Mouse (Mus musculus) CH12.LX (cell line): ENCODE measurements around the gene Plbd2. TPM values are rescaled to one million over a fixed set of nuclear protein-coding genes. Genes with fewer than 3 reads are reported as not detected.
"Not testable (repeated sequence)": the region's sequence is repeated elsewhere in the genome, so short reads cannot be mapped to it uniquely, and the experiment has no call there.

Experiments used
- DNase-seq: peaks from one replicate; pipeline ENCODE4 v3.0.0-alpha.2; 2013; ENCODE audit errors: extremely low read depth
- H3K27ac ChIP-seq: 2 replicates; pipeline ENCODE4 v1.5.1; 2012; ENCODE audit warnings: low read depth, mild to moderate bottlenecking, control low read depth, moderate library complexity; ENCODE audit not compliant: insufficient read depth
- H3K27me3 ChIP-seq: replicated peaks from 2 replicates; pipeline ENCODE3; 2012; ENCODE audit warnings: inconsistent platforms
- H3K36me3 ChIP-seq, 2 experiments: replicated peaks in 1 of 2; 2 replicates each; pipeline versions ENCODE3 to v1.6.1; 2012; ENCODE audit warnings: inconsistent platforms in 1 of 2, low read length in 1 of 2, mild to moderate bottlenecking in 1 of 2, mixed read lengths in 1 of 2, moderate library complexity in 1 of 2; ENCODE audit not compliant: control insufficient read depth in 1 of 2, insufficient read depth in 1 of 2
- H3K4me1 ChIP-seq, 2 experiments: 2 replicates each; pipeline ENCODE4 v1.6.1; 2012; ENCODE audit warnings: inconsistent platforms in 1 of 2, moderate library complexity in 1 of 2; ENCODE audit not compliant: insufficient read depth in 2 of 2, control insufficient read depth in 1 of 2
- H3K4me2 ChIP-seq: 2 replicates; pipeline ENCODE4 v1.6.1; 2012; ENCODE audit warnings: low read depth, mild to moderate bottlenecking, control low read depth; ENCODE audit not compliant: poor library complexity, insufficient read depth, severe bottlenecking
- H3K4me3 ChIP-seq, 3 experiments: fragments of 150-350 bp in 1 of 3; sonication (generic) in 1 of 3; replicated peaks in 1 of 3; 2 replicates each; pipeline versions ENCODE3 to v1.5.1; 2011 to 2012; ENCODE audit warnings: low read depth in 2 of 3, low read length in 2 of 3, mild to moderate bottlenecking in 2 of 3, moderate library complexity in 2 of 3, control low read depth in 1 of 3, improper control_type of control experiment in 1 of 3, inconsistent platforms in 1 of 3, mixed read lengths in 1 of 3; ENCODE audit not compliant: poor library complexity in 1 of 3
- H3K79me2 ChIP-seq: replicated peaks from 2 replicates; pipeline ENCODE4 v1.6.1; 2012; ENCODE audit warnings: mild to moderate bottlenecking, moderate library complexity; ENCODE audit not compliant: control insufficient read depth, poor library complexity, insufficient read depth, severe bottlenecking; ENCODE audit errors: extremely low read depth
- H3K9ac ChIP-seq: 2 replicates; pipeline ENCODE4 v1.6.1; 2012; ENCODE audit warnings: low read depth, mild to moderate bottlenecking, control low read depth, moderate library complexity; ENCODE audit not compliant: insufficient read depth
- H3K9me3 ChIP-seq: replicated peaks from 2 replicates; pipeline ENCODE3; 2012; ENCODE audit warnings: low read length, inconsistent platforms, mixed read lengths
- BHLHE40 ChIP-seq: IDR thresholded peaks from 2 replicates; pipeline ENCODE4 v1.6.1; 2011; ENCODE audit warnings: mild to moderate bottlenecking, low read depth, low read length, improper control_type of control experiment
- CHD2 ChIP-seq: IDR thresholded peaks from 2 replicates; pipeline ENCODE4 v1.6.1; 2011; ENCODE audit warnings: low read length, improper control_type of control experiment
- CTCF ChIP-seq, 2 experiments: IDR thresholded peaks in 1 of 2; conservative IDR thresholded peaks in 1 of 2; 2 replicates each; pipeline ENCODE4 v1.5.1; 2011 to 2012; ENCODE audit warnings: low read depth in 2 of 2, low read length in 2 of 2, improper control_type of control experiment in 1 of 2, inconsistent platforms in 1 of 2, mild to moderate bottlenecking in 1 of 2, moderate library complexity in 1 of 2
- ELF1 ChIP-seq: IDR thresholded peaks from 2 replicates; pipeline ENCODE4 v1.6.1; 2014; ENCODE audit warnings: low read depth, mild to moderate bottlenecking, inconsistent platforms, low read length, improper control_type of control experiment
- EP300 ChIP-seq: IDR thresholded peaks from 2 replicates; pipeline ENCODE4 v1.6.1; 2011; ENCODE audit warnings: low read length, improper control_type of control experiment
- GABPA ChIP-seq: IDR thresholded peaks from 2 replicates; pipeline ENCODE4 v1.6.1; 2012; ENCODE audit warnings: low read depth, low read length, improper control_type of control experiment, inconsistent platforms; ENCODE audit not compliant: insufficient replicate concordance
- HCFC1 ChIP-seq: IDR thresholded peaks from 2 replicates; pipeline ENCODE4 v1.6.1; 2012; ENCODE audit warnings: low read depth, mild to moderate bottlenecking, inconsistent platforms, low read length, improper control_type of control experiment
- IRF4 ChIP-seq: IDR thresholded peaks from 2 replicates; pipeline ENCODE4 v1.6.1; 2014; ENCODE audit warnings: low read depth, mild to moderate bottlenecking, inconsistent platforms, low read length, improper control_type of control experiment
- MAFK ChIP-seq: IDR thresholded peaks from 2 replicates; pipeline ENCODE4 v1.6.1; 2011; ENCODE audit warnings: low read length, improper control_type of control experiment; ENCODE audit not compliant: insufficient replicate concordance
- MAX ChIP-seq: IDR thresholded peaks from 2 replicates; pipeline ENCODE4 v1.6.1; 2011; ENCODE audit warnings: low read length, improper control_type of control experiment
- MEF2A ChIP-seq: IDR thresholded peaks from 2 replicates; pipeline ENCODE4 v1.6.1; 2014; ENCODE audit warnings: low read depth, mild to moderate bottlenecking, inconsistent platforms, low read length, improper control_type of control experiment, borderline replicate concordance
- MYC ChIP-seq: IDR thresholded peaks from 2 replicates; pipeline ENCODE4 v1.6.1; 2011; ENCODE audit warnings: low read depth, mild to moderate bottlenecking, improper control_type of control experiment, low read length
- NELFE ChIP-seq: IDR thresholded peaks from 2 replicates; pipeline ENCODE4 v1.6.1; 2011; ENCODE audit warnings: low read depth, low read length, improper control_type of control experiment
- PAX5 ChIP-seq: IDR thresholded peaks from 2 replicates; pipeline ENCODE4 v1.6.1; 2012; ENCODE audit warnings: low read length, inconsistent platforms, mixed read lengths
- POLR2AphosphoS2 ChIP-seq: IDR thresholded peaks from 2 replicates; pipeline ENCODE4 v1.6.1; 2011; ENCODE audit warnings: low read depth, low read length, improper control_type of control experiment
- SIN3A ChIP-seq: IDR thresholded peaks from 2 replicates; pipeline ENCODE4 v1.6.1; 2012; ENCODE audit warnings: low read length, improper control_type of control experiment, inconsistent platforms
- TBP ChIP-seq: conservative IDR thresholded peaks from 2 replicates; pipeline ENCODE4 v1.6.1; 2011; ENCODE audit warnings: low read depth, low read length, improper control_type of control experiment
- TCF12 ChIP-seq: IDR thresholded peaks from 2 replicates; pipeline ENCODE4 v1.6.1; 2014; ENCODE audit warnings: low read depth, mild to moderate bottlenecking, inconsistent platforms, low read length, improper control_type of control experiment
- USF2 ChIP-seq: conservative IDR thresholded peaks from 2 replicates; pipeline ENCODE4 v1.6.1; 2011; ENCODE audit warnings: low read depth, low read length, improper control_type of control experiment
- ZC3H11A ChIP-seq: IDR thresholded peaks from 2 replicates; pipeline ENCODE4 v1.6.1; 2012; ENCODE audit warnings: low read depth, mild to moderate bottlenecking, inconsistent platforms, low read length, improper control_type of control experiment
- dilution Hi-C: fragments of 300-500 bp; cut with MboI; formaldehyde crosslinking; loops from 2 replicates; pipeline ENCODE4 v1.14.3; 2020; ENCODE audit warnings: low sequenced_read_pairs; ENCODE audit not compliant: extremely low pct_unique_long_range_greater_than_20kb, extremely low pct_ligation_motif_present
- in situ Hi-C: fragments of 300-500 bp; cut with MboI; formaldehyde crosslinking; loops from 3 replicates; pipeline ENCODE4 v1.14.3; 2019; ENCODE audit warnings: low sequenced_read_pairs, low pct_ligation_motif_present, low pct_unique_long_range_greater_than_20kb, mixed read lengths
- polyA plus RNA-seq: library from polyadenylated mRNA; unstranded; fragments of >175 nt; gene quantifications from 2 replicates; pipeline ENCODE4 v1.2.1, GENCODE M21; 2012; ENCODE audit warnings: low read depth; ENCODE audit not compliant: insufficient read length
- total RNA-seq, 2 experiments: library from RNA; depleted of rRNA; stranded (reverse); fragments of 300-350 nt in 1 of 2; fragments of >200 nt in 1 of 2; gene quantifications; 2 replicates each; pipeline ENCODE4 v1.2.3; 2012 to 2014

Plbd2 gene
- total and polyA plus RNA-seq, 3 experiments: 9.0 to 28.8 (median 21.3) TPM

DNA sequence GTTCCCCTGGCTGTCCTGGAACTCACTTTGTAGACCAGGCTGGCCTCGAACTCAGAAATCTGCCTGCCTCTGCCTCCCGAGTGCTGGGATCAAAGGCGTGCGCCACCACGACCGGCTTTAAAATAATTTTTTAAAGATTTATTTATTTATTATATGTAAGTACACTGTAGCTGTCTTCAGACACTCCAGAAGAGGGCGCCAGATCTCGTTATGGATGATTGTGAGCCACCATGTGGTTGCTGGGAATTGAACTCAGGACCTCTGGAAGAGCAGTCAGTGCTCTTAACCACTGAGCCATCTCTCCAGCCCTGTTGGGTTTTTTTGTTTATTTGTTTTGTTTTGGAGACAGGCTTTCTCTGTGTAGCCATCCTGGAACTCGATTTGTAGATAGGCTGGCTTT lies 2.8 kb downstream of the Plbd2 start:
- DNase-seq, H3K9ac ChIP-seq, H3K4me3 ChIP-seq, H3K9me3 ChIP-seq, H3K27me3 ChIP-seq, H3K4me2 ChIP-seq, dilution Hi-C loops, H3K27ac ChIP-seq: not testable (repeated sequence)
- H3K79me2 ChIP-seq: peaks cover 12% of the 10 kb centered on the region
- TF ChIP-seq CTCF (conservative IDR thresholded peaks at IDR 0.05 in 1 of 2, IDR thresholded peaks at IDR 0.05 in 1 of 2; ENCODE audit: low read depth in 2 of 2, low read length in 2 of 2): peak in 1 of 2 experiments; percentile 16; a peak in 1 of 4 replicates
- in situ Hi-C loops: loop anchor here (25.0 kb wide), 1 partner anchor 212 kb away; the partner anchor contains the start of gene Dtx1
- peaks cover 15 to 38% of the 10 kb centered on the region in 2 experiments for H3K36me3 ChIP-seq
- peaks cover 17 to 63% of the 10 kb centered on the region in 2 experiments for H3K4me1 ChIP-seq

DNA sequence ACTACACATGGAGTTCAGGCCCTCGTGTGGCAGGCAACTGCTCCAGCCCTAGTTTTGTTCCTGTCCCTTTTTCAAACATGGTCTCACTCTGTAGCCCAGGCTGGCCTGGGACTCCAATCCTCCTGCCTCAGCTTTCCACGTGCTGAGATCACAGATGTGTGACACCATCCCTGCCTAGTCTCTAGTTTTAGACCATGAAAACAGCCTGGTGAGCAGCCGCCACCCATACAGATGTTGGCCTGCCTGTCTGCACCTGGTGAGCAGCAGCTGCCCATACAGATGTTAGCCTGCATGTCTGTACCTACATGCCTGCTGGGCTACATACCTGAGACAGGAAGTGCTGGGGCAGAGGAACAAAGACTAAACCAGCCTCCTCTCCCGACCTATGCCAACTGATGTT lies 4.2 kb downstream of the Plbd2 start:
- H3K9ac ChIP-seq: no peak overlapping the region
- no peak overlapping the region for H3K4me3 ChIP-seq
- H3K79me2 ChIP-seq: peaks cover 12% of the 10 kb centered on the region
- H3K27ac ChIP-seq: no peak overlapping the region
- dilution Hi-C loops (no loop called here), in situ Hi-C loops (no loop called here)
- peaks cover 23 to 67% of the 10 kb centered on the region in 2 experiments for H3K4me1 ChIP-seq
- peaks cover under 1% of the 10 kb centered on the region for H3K27me3 ChIP-seq
- H3K9me3 ChIP-seq: no peaks in the 10 kb centered on the region
- H3K36me3 ChIP-seq: peaks cover 26 to 52% of the 10 kb centered on the region in 2 experiments
- H3K4me2 ChIP-seq: no peak overlapping the region
- DNase-seq: no peak
- TF ChIP-seq GABPA (no peak), TCF12 (peak; percentile 79; the same call in 1 of the 2 replicates), POLR2AphosphoS2 (no peak), MYC (no peak), ZC3H11A (no peak), MEF2A (no peak), NELFE (no peak), EP300 (no peak), IRF4 (no peak), HCFC1 (no peak), USF2 (no peak), SIN3A (no peak), BHLHE40 (peak; percentile 56; the same call in 1 of the 2 replicates), TBP (no peak), PAX5 (no peak), CHD2 (no peak), MAX (no peak), MAFK (no peak), ELF1 (0 out of 2 replicates have a peak, but pooled peaks have one; percentile 6)
